Mouse (Mus musculus) neural tube, embryonic 15.5 days (tissue): ENCODE data around the gene Polg2. TPM values are rescaled to one million over a fixed set of nuclear protein-coding genes. Genes with fewer than 3 reads are reported as not detected.
"Not testable (repeated sequence)": the region's sequence is repeated elsewhere in the genome, so short reads cannot be mapped to it uniquely, and the experiment has no call there.

Experiments
- ATAC-seq: fragments of 200-750 bp; cut with Nextera tagmentation; 2 replicates; pipeline ENCODE4 v1.8.0; 2017; ENCODE audit warnings: mild to moderate bottlenecking, moderate TSS enrichment, moderate library complexity; ENCODE audit not compliant: low FRiP score
- H3K27ac ChIP-seq: fragments of 300-500 bp; sonication (generic); replicated peaks from 2 replicates; pipeline ENCODE4 v1.5.1; 2015; ENCODE audit warnings: mild to moderate bottlenecking, inconsistent platforms
- H3K27me3 ChIP-seq: fragments of 300-500 bp; sonication (generic); replicated peaks from 2 replicates; pipeline ENCODE4 v1.6.1; 2015; ENCODE audit warnings: inconsistent platforms
- H3K36me3 ChIP-seq: fragments of 300-500 bp; sonication (generic); 2 replicates; pipeline ENCODE4 v1.6.1; 2015; ENCODE audit warnings: inconsistent platforms
- H3K4me1 ChIP-seq: fragments of 300-500 bp; sonication (generic); 2 replicates; pipeline ENCODE4 v1.6.1; 2015; ENCODE audit warnings: inconsistent platforms
- H3K4me2 ChIP-seq: fragments of 300-500 bp; sonication (generic); 2 replicates; pipeline ENCODE4 v1.6.1; 2015; ENCODE audit warnings: inconsistent platforms, mild to moderate bottlenecking, moderate library complexity
- H3K4me3 ChIP-seq: fragments of 300-500 bp; sonication (generic); replicated peaks from 2 replicates; pipeline ENCODE4 v1.5.1; 2015; ENCODE audit warnings: mild to moderate bottlenecking, inconsistent platforms
- H3K9ac ChIP-seq: fragments of 300-500 bp; sonication (generic); replicated peaks from 2 replicates; pipeline ENCODE4 v1.6.1; 2015; ENCODE audit warnings: mild to moderate bottlenecking, inconsistent platforms
- H3K9me3 ChIP-seq: fragments of 300-500 bp; sonication (generic); replicated peaks from 2 replicates; pipeline ENCODE4 v1.6.1; 2016; ENCODE audit warnings: inconsistent platforms
- WGBS: fragments of 180-500 bp; shearing (Covaris S2); methylation state at CpG from one replicate; pipeline ENCODE4 v1.1.7; 2015; ENCODE audit warnings: mixed read lengths; 5-methylcytosine and 5-hydroxymethylcytosine counted together
- polyA plus RNA-seq: library from polyadenylated mRNA; unstranded; fragments of >200 nt; fragmentation: Nextera tagmentation; extraction: Ambion mirVana; gene quantifications from 2 replicates; pipeline ENCODE4 v1.2.1, GENCODE M21; 2015

Gene Polg2
- polyA plus RNA-seq, 1 experiment from 2014 or later: 9.1 TPM

GRCm38 (mm10) chr11:106753314-106753713, 26.0 kb downstream of the Polg2 start:
- H3K9me3 ChIP-seq: no peaks in the 10 kb centered on the region
- WGBS: 88% methylated on average over 6 of the region's 6 CpGs

DNA sequence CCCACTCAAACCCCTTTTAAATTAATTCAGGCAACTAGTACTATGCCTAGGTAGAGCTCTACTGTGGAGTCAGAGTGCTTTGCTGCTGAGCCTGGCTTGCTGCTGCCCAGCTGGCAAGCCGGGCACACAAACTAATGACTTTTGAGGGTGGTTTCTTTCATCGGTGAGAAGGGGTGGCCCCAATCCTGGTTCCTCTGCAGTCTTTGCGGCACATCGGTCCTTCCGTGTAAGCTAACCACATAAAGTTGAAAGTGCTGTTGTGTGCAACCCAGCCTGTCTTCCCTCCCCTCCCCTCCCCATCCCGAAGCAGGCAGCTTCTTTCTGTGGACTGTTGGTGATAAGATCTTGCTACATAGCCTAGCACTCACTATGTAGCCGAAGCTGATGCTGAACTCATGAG, 27.2 kb downstream of the Polg2 start:
- Histone ChIP-seq H3K36me3 (no peaks in the 10 kb centered on the region), H3K27me3 (no peaks in the 10 kb centered on the region)
- no peak for ATAC-seq

More at GRCm38 (mm10) chr11:106753314-106753713, 26.0 kb downstream of the Polg2 start:
- H3K27ac ChIP-seq: no peak overlapping the region
- no peak overlapping the region for H3K9ac ChIP-seq
- no peaks in the 10 kb centered on the region for H3K36me3 ChIP-seq
- no peak for ATAC-seq
- no peaks in the 10 kb centered on the region for H3K27me3 ChIP-seq
- H3K4me3 ChIP-seq: no peak overlapping the region
- no peaks in the 10 kb centered on the region for H3K4me1 ChIP-seq
- H3K4me2 ChIP-seq: no peak overlapping the region

DNA sequence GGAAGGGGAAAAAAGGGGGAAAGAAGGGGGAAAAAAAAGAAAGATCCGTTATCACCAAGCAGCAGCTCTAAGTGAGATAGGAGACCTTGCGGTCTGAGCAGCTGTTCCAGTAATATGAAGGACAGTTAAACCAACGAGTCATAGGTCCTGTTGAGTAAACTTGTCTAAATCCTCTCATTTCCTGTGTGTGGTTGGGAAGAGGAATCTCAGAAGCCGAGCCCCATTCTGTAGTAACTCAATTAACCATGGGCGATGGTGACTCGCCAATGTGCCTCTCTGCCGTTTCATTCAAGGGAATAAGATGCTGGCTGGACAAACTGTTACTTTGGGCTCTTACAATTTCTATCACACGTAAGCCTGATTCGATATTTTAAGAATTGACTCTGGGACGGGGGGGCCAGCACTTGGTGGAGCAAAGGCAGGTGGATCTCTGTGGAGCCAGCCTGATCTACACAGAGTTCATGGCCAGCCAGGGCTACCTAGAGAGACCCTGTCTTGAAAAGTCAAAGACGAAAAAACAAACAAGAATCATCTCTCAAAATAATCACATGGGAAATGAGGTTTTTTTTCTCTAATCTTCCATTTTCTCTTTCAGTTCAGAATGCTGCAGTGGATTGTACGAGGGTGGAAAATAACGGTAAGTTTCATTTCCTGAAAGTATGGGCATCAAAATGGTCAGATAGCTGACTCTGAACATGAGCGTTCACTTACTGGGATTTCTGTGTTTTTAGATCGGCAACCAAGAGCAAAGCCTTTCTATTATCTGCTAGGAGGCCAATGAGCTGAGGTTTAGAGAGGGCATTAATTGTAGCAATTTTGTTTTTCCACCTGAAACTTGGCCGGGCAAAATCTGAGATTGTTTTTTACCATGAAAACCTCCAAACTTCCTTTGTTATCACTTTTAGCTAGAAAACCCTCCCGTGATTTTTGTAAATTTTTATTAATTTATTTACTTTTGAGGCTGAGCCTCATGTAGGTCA, 28.0 kb downstream of the Polg2 start, which contains the start of gene Milr1:
TSS of gene Milr1 (plus strand) at position 188 of the 980 bp plus-strand sequence.
- no peaks in the 10 kb centered on the region for H3K4me1 ChIP-seq
- no peak for ATAC-seq
- no peaks in the 10 kb centered on the region for H3K36me3 ChIP-seq
- H3K9ac ChIP-seq: no peak within 1 kb of the TSS
- H3K27me3 ChIP-seq: no peaks in the 10 kb centered on the region
- no peak within 1 kb of the TSS for H3K27ac ChIP-seq
- no peaks in the 10 kb centered on the region for H3K9me3 ChIP-seq
- WGBS: 91% methylated on average over 17 of the region's 17 CpGs
- H3K4me3 ChIP-seq: no peak within 1 kb of the TSS
- no peak within 1 kb of the TSS for H3K4me2 ChIP-seq

More for the DNA sequence above, 27.2 kb downstream of the Polg2 start:
- WGBS: 91% methylated on average over 7 of the region's 7 CpGs
- H3K4me3 ChIP-seq: no peak overlapping the region
- H3K9me3 ChIP-seq: no peaks in the 10 kb centered on the region
- H3K4me1 ChIP-seq: no peaks in the 10 kb centered on the region
- H3K27ac ChIP-seq: no peak overlapping the region
- no peak overlapping the region for H3K4me2 ChIP-seq
- H3K9ac ChIP-seq: no peak overlapping the region

DNA sequence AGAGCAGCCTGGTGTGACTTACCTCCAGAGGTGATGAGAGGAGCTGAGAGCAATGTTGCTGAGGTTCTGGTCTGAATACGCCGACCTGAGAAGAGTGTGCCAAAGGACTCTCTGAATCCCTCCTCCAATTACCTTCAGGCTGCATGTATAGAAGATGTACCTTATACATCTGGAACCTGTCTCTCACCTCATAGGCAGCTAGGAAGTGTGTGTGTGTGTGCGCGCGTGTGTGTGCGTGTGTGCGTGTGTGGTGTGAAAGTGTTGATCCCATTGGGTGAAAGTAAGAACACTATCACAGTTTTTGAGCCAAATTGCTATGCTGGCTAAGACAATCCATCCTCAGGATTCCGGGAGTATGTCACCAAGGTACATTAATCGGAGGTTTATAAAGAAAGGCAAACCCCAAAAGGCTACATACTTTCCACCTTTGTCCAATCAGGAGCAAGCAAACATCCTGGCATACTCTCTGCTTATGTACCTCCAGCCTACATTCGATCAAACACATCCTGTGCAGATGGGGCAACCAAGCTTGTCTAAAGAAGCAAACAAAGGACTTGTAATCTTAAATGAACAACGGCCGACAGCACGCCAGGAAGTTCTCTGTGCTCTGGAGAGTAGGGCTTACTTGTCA, 29.1 kb downstream of the Polg2 start, which contains the start of gene Pecam1:
TSS of gene Pecam1 (minus strand) at position 508 of the 631 bp plus-strand sequence.
- Histone ChIP-seq H3K36me3 (no peaks in the 10 kb centered on the region), H3K4me3 (no peak within 1 kb of the TSS), H3K27ac (no peak within 1 kb of the TSS), H3K4me1 (no peaks in the 10 kb centered on the region), H3K9ac (no peak within 1 kb of the TSS), H3K4me2 (no peak within 1 kb of the TSS), H3K9me3 (no peaks in the 10 kb centered on the region), H3K27me3 (no peaks in the 10 kb centered on the region)
- ATAC-seq: no peak
- WGBS: 88% methylated on average over 13 of the region's 13 CpGs

DNA sequence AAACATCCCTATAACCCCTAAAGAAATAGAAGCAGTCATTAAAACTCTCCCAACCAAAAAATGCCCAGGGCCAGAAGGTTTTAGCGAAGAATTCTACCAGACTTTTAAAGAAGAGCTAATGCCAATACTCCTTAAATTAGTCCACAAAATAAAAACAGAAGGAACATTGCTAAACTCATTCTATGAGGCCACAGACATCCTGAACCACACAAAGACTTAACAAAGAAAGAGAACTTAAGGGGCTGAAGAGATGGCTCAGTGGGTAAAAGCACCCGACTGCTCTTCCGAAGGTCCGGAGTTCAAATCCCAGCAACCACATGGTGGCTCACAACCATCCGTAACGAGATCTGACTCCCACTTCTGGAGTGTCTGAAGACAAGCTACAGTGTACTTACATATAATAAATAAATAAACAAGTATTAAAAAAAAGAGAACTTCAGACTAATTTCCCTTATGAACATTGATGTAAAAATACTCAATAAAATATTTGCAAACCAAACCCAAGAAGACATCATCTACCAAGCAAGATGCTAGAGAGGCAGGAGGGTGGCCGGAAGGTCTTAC, 29.7 kb downstream of the Polg2 start:
- H3K9ac ChIP-seq, H3K4me2 ChIP-seq, H3K27ac ChIP-seq, H3K4me3 ChIP-seq, ATAC-seq, H3K27me3 ChIP-seq, H3K9me3 ChIP-seq, H3K36me3 ChIP-seq, H3K4me1 ChIP-seq: not testable (repeated sequence)
- WGBS: 98% methylated on average over 7 of the region's 7 CpGs

DNA sequence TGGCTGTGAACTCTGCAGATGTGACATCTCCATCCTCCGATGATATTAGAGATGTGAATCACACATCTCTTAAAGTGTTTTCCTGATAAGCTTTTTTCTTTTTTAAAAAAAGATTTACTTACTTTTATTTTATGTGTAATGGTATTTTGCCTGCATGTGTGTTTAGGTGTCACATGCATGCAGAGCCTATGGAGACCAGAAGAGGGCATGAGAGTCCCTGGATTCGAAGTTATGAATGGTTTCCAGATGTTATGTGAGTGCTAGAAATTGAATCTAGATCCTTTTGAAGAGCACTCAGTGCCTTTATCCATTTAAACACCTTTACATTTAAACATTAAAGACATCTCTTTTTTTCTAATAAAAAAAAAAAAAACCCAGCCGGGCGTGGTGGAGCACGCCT, 34.4 kb downstream of the Polg2 start:
- Histone ChIP-seq H3K4me2 (no peak overlapping the region), H3K4me1 (peaks cover 4% of the 10 kb centered on the region), H3K4me3 (no peak overlapping the region), H3K9ac (no peak overlapping the region), H3K27ac (no peak overlapping the region), H3K27me3 (no peaks in the 10 kb centered on the region), H3K9me3 (no peaks in the 10 kb centered on the region), H3K36me3 (no peaks in the 10 kb centered on the region)
- ATAC-seq: no peak
- 92% methylated on average over 5 of the region's 5 CpGs for WGBS

GRCm38 (mm10) chr11:106742388-106742841, 36.9 kb downstream of the Polg2 start:
- no peak overlapping the region for H3K4me2 ChIP-seq
- 48% methylated on average over 6 of the region's 6 CpGs for WGBS
- no peak overlapping the region for H3K9ac ChIP-seq
- H3K9me3 ChIP-seq: no peaks in the 10 kb centered on the region
- no peaks in the 10 kb centered on the region for H3K27me3 ChIP-seq
- no peak overlapping the region for H3K27ac ChIP-seq
- no peak for ATAC-seq
- no peaks in the 10 kb centered on the region for H3K36me3 ChIP-seq
- no peak overlapping the region for H3K4me3 ChIP-seq
- peaks cover 8% of the 10 kb centered on the region for H3K4me1 ChIP-seq

- Histone ChIP-seq H3K27me3 (no peaks in the 10 kb centered on the region), H3K27ac (no peak overlapping the region), H3K36me3 (no peaks in the 10 kb centered on the region), H3K4me3 (no peak overlapping the region), H3K9me3 (no peaks in the 10 kb centered on the region), H3K4me1 (peaks cover 14% of the 10 kb centered on the region), H3K4me2 (no peak overlapping the region), H3K9ac (no peak overlapping the region)
- no peak for ATAC-seq
- 90% methylated on average over 3 of the region's 3 CpGs for WGBS
These were observed 37.5 kb downstream of the Polg2 start for GRCm38 (mm10) chr11:106741826-106742225.

DNA sequence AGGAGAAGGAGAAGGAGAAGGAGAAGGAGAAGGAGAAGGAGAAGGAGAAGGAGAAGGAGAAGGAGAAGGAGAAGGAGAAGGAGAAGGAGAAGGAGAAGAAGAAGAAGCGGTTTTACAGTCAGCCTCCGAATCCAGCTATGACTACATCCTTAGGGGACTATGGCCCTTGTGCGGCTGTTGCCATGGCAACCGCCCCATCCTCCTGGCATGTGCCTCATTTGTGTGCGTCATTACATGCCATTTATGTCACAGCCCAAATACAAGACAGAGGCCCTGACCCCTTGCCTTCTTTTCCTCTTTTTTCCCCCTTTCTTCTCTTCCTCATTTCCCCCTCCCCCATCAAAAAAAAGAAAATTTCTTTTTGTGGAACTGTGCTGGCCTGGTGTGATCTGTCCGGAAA, 38.1 kb downstream of the Polg2 start:
- 34% methylated on average over 6 of the region's 6 CpGs for WGBS

GRCm38 (mm10) chr11:106740724-106741123, 38.6 kb downstream of the Polg2 start:
- not testable (repeated sequence) for H3K9ac ChIP-seq, H3K36me3 ChIP-seq, H3K27ac ChIP-seq, H3K4me3 ChIP-seq, H3K27me3 ChIP-seq, H3K9me3 ChIP-seq, ATAC-seq, H3K4me2 ChIP-seq
- WGBS: 77% methylated on average over 8 of the region's 8 CpGs
- peaks cover 24% of the 10 kb centered on the region for H3K4me1 ChIP-seq

More for the DNA sequence above, 38.1 kb downstream of the Polg2 start:
- H3K36me3 ChIP-seq: no peaks in the 10 kb centered on the region
- H3K4me2 ChIP-seq: no peak overlapping the region
- H3K4me3 ChIP-seq: no peak overlapping the region
- no peaks in the 10 kb centered on the region for H3K9me3 ChIP-seq
- H3K27ac ChIP-seq: no peak overlapping the region
- no peak for ATAC-seq
- H3K4me1 ChIP-seq: peaks cover 20% of the 10 kb centered on the region
- no peaks in the 10 kb centered on the region for H3K27me3 ChIP-seq
- no peak overlapping the region for H3K9ac ChIP-seq

GRCm38 (mm10) chr11:106739116-106739515, 40.2 kb downstream of the Polg2 start:
- 98% methylated on average over 2 of the region's 2 CpGs for WGBS
- no peaks in the 10 kb centered on the region for H3K9me3 ChIP-seq
- H3K27ac ChIP-seq: no peak overlapping the region
- no peaks in the 10 kb centered on the region for H3K36me3 ChIP-seq
- H3K27me3 ChIP-seq: no peaks in the 10 kb centered on the region
- no peak overlapping the region for H3K9ac ChIP-seq
- no peak overlapping the region for H3K4me2 ChIP-seq
- ATAC-seq: no peak
- H3K4me3 ChIP-seq: no peak overlapping the region
- peaks cover 24% of the 10 kb centered on the region for H3K4me1 ChIP-seq
